Mouse (Mus musculus) CD4-positive helper T cell, adult 2 months (primary cell): ENCODE measurements around the gene Ablim1.
A peak's percentile ranks its signal among the peaks of the same experiment; 100 is the strongest.

Experiments used
- DNase-seq: peaks from one replicate; pipeline ENCODE4 v3.0.0-alpha.2; 2012; ENCODE audit warnings: low read depth, missing footprints, low spot score

Ablim1 gene

DNA sequence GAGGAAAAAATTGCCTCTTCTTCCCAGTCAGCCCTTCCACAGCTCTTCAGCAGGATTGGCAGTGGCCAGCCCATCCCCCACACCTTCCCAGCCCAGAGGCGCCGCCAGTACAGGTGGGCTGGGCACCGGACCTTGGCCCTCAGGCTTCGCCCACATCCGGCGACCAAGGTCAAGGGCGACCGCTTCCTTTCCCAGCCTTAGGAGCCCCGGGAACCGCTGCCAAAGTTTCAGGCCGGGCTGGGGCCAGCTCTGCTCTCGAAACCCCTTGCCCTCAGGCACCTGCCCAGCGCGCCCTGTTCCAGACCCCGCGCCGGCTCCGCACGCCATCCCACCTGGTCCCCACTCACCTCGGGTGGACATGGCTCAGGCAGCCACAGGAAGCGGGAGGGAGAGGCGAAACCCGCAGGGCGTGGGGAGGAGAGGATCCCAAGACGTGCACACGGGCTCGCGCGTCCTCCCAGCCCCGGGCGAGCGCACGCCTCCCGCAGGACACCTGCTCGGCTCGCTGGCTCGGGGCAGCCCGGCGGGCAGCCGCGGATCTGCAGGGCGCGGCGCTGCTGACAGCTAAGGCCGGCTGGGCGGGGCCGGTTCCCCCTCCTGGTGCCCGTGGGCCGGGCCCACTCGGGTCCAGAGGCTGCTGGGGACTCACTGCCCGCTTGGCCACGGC is at the start of gene Ablim1:
Gene Ablim1 (minus strand): TSS at position 574 of the 667 bp plus-strand sequence.
- DNase-seq = no peak

GRCm38 (mm10) chr19:57363538-57363937 is 48.8 kb upstream of the Ablim1 start:
- no peak for DNase-seq

GRCm38 (mm10) chr19:57363076-57363475 is 48.4 kb upstream of the Ablim1 start:
- DNase-seq = no peak

DNA sequence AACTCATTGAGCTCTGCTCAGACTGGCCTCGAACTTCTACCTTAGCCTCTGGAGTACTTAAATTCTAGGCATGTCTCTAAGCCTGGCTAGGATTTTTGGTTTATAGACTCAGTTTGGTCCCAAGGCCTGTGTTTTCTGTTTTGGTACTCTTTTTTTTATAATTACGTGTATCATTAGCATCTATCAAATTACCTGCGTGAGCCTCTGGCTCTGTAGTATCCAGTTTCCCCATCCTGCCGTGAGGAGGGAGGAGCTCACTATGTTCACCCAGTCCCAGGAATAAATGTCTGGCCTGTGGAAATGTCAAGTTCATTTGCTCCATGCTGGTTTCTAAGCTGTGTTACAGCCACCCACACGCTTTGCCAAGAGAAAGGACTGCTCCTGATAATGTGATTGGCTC is 47.9 kb upstream of the Ablim1 start:
- DNase-seq = no peak

DNA sequence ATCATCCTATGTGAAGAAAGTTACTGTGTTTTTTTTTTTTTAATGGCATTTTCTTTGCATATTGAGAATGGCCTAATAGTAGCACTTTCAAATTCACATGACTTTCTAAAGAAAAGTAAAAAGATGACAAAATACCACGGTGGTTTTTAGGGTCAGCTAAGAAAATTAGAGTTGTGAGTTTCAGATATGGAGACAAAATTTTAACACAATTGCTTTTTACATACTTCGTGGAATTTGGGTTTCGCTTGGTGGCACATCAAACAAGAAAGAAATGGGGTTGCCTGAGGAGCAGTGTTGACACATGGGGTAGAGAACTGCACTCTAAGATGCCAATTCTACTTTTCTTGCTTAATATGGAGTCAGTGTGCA is 47.2 kb upstream of the Ablim1 start:
- DNase-seq = no peak

DNA sequence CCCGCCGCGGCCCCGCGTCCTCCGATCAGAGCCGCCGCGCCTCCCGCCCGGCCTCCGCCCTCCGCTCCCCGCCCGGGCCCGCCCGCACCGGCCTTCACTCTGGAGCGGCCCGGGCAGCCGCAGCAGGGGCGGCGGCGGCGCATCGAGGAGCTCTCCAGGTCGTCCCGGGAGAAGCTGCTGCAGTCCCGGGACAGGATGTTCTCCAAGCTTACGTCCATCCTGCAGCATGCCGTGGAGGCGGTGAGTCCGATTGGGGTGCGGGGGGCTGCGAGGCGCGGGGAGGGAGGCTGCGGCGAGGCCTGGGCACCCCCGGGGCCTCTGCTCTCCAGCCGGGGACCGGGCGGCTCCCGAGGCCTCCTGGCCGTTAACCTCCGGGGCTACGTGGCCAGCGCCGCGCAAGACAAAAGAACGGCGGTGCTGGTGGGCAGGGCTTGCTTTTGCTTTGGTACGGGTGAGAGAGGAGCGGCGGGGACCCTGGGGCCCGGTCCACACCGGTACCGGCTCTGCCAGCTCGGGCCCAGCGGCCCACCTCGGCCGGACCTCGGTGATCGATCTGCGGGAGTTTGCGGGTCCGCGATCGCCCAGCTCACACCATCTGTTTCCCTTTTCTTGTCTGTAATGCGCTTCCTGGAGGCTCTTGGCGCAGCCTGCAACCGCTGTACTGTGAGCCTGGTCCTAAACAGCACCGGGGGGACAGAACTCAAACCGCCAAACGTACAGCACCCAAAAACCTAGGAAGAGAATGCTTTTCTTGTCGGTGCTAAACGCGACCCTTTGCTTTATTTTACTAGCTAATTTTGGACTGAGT is 46.6 kb upstream of the Ablim1 start:
- DNase-seq = peak; percentile 50

DNA sequence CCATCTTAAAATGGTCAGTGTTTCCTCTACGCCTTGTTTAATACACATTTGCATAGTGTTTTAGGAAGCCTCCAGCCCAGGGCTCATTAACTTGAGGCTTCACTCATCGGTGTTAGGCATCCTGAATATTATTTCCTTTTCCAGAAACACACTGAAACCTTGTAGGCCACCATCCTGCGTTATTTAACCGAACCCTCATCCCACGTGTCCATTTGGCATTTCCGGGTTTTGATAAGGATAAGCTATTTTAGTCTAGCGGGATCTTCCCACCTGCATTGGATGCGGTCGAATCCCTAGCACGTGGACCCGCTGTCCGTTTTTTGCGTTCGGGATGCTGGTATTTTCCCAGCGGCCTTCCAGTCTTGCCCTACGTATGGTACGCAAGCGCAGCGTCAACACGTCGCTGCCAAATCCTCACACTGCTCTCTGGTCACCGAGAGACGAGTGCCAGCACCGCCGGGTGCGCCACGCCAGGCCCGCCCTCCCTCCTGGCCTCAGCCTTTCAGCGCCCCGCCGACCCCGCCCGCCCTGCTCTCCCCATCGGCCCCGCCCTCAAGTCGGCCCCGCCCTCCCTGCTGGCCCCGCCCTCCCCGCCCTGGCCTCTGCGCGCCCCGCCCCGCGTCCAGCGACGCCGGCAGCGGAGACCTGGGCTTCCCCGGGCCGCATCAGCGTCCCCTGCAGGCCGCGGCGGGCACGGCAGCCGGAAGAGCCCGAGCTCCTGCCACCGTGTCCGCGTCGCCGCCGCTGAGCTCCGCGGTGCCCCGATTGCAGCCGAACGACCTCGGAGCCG is 45.8 kb upstream of the Ablim1 start, which contains the start of gene Fam160b1:
Gene Fam160b1 (plus strand): TSS at position 340 of the 790 bp plus-strand sequence.
- DNase-seq = peak; percentile 95

- peak; percentile 56 for DNase-seq
Observed at GRCm38 (mm10) chr19:57359701-57360326, 45.1 kb upstream of the Ablim1 start.

DNA sequence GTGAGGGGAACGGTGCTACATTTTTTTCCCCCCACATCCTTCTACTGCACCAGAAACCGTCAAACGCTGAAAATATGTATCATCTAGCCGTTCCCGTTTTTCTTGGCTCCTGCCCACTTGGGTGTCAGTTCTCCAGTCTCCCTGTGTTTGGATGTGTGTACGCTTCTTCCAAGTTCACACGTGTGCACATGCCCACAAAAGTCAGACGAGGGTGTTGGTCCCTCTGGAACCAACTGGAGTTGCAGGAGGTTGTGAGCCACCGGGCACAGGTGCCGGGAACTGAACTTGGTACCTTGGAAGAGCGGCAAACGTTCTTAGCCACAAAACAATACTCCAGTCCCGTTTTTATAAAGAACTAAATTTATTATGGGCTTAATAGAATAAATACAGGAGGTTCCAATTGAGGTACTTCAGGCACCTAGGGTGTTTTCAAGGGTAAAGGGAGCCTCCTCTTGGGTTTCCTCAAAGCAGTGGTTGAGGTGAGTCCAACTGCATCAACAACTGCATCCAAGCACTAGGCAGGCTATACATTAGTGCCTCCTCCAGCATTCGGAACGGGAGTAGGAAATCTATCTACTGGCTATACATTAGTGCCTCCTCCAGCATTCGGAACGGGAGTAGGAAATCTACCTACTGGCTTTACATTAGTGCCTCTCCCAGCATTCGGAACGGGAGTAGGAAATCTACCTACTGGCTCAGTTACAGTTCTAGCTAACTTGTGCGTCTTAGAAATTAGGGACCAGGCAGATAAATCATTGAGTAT is 44.3 kb upstream of the Ablim1 start:
- no peak for DNase-seq

DNA sequence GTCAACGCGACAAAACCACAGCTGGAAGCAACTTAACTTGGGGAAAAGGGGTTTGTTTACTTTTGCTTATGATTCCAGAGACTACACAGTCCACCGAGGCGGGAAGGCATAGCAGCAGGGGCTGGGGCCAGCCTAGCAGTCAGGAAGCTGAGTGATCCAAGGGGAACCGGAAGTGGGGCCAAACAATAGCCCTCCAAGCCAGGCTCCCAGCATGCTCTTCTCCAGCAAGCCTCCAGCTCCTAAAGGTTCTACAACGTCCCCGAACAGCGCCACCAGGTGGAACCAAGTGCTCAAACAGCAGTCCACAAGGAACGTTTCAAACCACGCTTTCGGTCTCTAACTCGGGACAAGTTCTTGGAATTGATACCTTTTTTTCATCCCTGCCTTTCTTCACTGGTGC is 43.6 kb upstream of the Ablim1 start:
- peak; percentile 84 for DNase-seq

GRCm38 (mm10) chr19:57357811-57358210 is 43.1 kb upstream of the Ablim1 start:
- DNase-seq = no peak

- DNase-seq = peak; percentile 42
Observed at GRCm38 (mm10) chr19:57357244-57357643, 42.5 kb upstream of the Ablim1 start.

- peak; percentile 78 for DNase-seq
Observed at GRCm38 (mm10) chr19:57356273-57356672, 41.6 kb upstream of the Ablim1 start.

DNA sequence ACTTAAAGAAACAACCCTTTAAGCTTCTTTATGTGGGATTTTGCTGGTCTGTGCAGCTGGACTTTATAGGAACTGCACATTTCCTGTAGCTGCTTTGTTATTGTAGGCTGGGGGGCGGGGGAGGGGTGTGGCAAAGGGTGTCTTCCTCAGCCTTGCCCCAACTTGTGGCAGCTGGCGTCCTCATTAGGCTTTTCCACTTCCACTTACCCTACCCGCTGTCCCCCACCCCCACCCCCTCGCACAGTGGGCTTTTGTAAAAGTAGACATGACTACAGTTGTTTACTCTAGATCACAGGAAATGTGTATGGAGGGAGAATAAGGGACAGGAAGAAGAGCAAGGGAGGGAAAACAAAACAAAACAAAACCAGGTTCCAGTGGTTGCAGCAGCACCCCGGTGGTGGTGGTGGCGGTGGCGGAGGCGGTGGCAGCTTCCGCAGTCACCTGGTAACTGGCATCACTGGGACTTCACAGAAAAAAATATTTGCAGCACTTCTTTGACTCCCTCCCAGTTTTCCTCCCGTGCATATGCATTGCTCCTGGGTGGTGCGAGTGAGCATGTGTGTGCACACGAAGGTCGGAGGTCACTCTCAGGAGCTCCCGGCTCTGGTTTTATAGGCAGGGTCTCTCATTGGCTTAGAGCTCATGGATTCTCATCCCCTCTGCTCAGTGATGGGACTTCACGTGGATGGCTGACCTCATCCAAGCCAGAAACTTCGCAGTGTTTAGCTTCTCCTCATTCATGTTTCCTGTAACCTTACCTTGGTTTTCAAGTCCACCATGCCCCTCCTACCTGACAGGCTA is 40.9 kb upstream of the Ablim1 start:
- peak; percentile 93 for DNase-seq

GRCm38 (mm10) chr19:57354715-57355114 is 40.0 kb upstream of the Ablim1 start:
- peak; percentile 42 for DNase-seq

- DNase-seq = no peak
Observed at GRCm38 (mm10) chr19:57354050-57354449, 39.3 kb upstream of the Ablim1 start.

GRCm38 (mm10) chr19:57353228-57353627 is 38.5 kb upstream of the Ablim1 start:
- DNase-seq = no peak

GRCm38 (mm10) chr19:57352337-57352935 is 37.7 kb upstream of the Ablim1 start:
- no peak for DNase-seq

- no peak for DNase-seq
Observed at GRCm38 (mm10) chr19:57349096-57349495, 34.4 kb upstream of the Ablim1 start.

- no peak for DNase-seq
Observed at GRCm38 (mm10) chr19:57344678-57345077, 30.0 kb upstream of the Ablim1 start.
